Mouse (Mus musculus): ENCODE data around the gene Sh3rf3. TPM values are rescaled to one million over a fixed set of nuclear protein-coding genes. Genes with fewer than 3 reads are reported as not detected.

Sh3rf3 gene
- 0.78 and 0.89 TPM in 2 replicates for polyA plus RNA-seq (2015; fragmentation: Nextera tagmentation; extraction: Ambion mirVana)

DNA sequence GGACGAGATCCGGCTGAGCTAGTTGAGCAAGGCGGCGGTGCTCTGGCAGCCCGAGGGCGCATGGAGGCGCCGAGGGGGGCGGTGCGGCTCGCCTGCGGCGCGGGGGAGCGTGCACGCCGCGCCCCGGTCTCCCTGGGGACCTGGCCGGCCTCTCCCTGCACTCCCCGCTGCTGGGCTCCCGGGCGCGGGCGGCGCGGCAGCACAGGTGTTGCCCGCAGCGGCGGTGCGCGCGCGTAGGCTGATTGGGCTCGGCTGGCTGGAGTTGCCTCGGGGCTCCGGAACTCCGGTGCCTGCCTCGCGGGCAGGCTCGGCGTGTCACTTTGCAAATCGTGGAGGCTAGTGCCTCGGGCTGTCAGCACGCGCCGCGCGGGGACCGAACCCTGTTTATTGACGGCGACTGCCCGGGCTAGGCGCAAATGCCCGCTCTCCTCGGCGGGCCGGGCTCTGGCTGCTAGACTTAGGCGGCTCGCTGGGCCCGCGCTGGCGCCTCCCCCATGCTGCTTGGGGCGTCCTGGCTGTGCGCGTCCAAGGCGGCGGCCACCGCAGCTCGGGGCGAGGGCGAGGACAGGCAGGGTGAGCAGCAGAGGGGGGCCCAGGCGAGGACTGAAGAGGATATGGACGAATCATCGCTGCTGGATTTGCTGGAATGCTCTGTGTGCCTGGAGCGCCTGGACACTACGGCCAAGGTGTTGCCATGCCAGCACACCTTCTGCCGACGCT lies at the start of gene Sh3rf3:
Sh3rf3 (plus strand) TSS at position 279 of the 720 bp plus-strand sequence.
- WGBS, result under 1% methylated on average over 68 of the region's 79 CpGs
- H3K27ac ChIP-seq (ENCODE audit: low read length), result peak within 1 kb of the TSS; percentile 34; the same call in 1 of the 2 replicates
- H3K36me3 ChIP-seq (ENCODE audit: insufficient read depth, low read length), result no peaks in the 10 kb centered on the region
- H3K9me3 ChIP-seq (ENCODE audit: low read length), result no peaks in the 10 kb centered on the region
- H3K9ac ChIP-seq (replicated peaks; ENCODE audit: low read length), result peak within 1 kb of the TSS; percentile 69
- H3K4me2 ChIP-seq (replicated peaks; ENCODE audit: low read depth, low read length), result peak within 1 kb of the TSS; percentile 99
- peak within 1 kb of the TSS; percentile 66 for H3K4me3 ChIP-seq (ENCODE audit: low read length)
- H3K27me3 ChIP-seq (ENCODE audit: insufficient read depth, low read length), result peaks cover 29% of the 10 kb centered on the region
- ATAC-seq (ENCODE audit: low FRiP score, low TSS enrichment), result peak; percentile 70
- H3K4me1 ChIP-seq (ENCODE audit: insufficient read depth, low read length), result peaks cover 10% of the 10 kb centered on the region

- H3K36me3 ChIP-seq (ENCODE audit: insufficient read depth, low read length), result no peaks in the 10 kb centered on the region
- ATAC-seq (ENCODE audit: low FRiP score, low TSS enrichment), result no peak
- no peak overlapping the region for H3K27ac ChIP-seq (ENCODE audit: low read length)
- no peaks in the 10 kb centered on the region for H3K4me1 ChIP-seq (ENCODE audit: insufficient read depth, low read length)
- H3K27me3 ChIP-seq (ENCODE audit: insufficient read depth, low read length), result no peaks in the 10 kb centered on the region
- H3K9me3 ChIP-seq (ENCODE audit: low read length), result no peaks in the 10 kb centered on the region
- no peak overlapping the region for H3K4me3 ChIP-seq (ENCODE audit: low read length)
- WGBS, result 89% methylated on average over 8 of the region's 8 CpGs
- H3K4me2 ChIP-seq (replicated peaks; ENCODE audit: low read depth, low read length), result no peak overlapping the region
- no peak overlapping the region for H3K9ac ChIP-seq (replicated peaks; ENCODE audit: low read length)
These were observed 24.5 kb upstream of the Sh3rf3 start for GRCm38 (mm10) chr10:58788486-58789274.

DNA sequence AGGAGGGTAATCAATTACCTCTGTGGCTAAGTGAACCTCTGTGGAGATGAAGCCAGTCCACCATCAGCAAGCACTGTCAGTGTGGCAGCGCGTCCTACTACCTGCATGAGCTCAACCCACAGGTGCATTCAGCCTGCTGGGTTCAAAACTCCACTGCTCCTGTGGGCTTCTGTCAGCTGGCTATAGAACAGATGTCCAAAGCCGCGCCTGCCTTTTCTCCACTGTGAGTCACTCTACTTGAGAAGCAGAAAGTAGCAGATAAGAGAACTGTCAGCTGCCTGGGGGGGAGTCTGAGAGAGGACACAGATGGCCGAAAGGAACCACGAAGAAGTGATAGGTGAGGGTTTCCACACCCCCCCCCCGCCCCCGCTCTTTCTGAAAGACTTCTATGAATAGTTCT lies 15.6 kb upstream of the Sh3rf3 start:
- 88% methylated on average over 8 of the region's 8 CpGs for WGBS
- no peaks in the 10 kb centered on the region for H3K27me3 ChIP-seq (ENCODE audit: insufficient read depth, low read length)
- ATAC-seq (ENCODE audit: low FRiP score, low TSS enrichment), result no peak
- H3K4me3 ChIP-seq (ENCODE audit: low read length), result no peak overlapping the region
- H3K9me3 ChIP-seq (ENCODE audit: low read length), result no peaks in the 10 kb centered on the region
- H3K36me3 ChIP-seq (ENCODE audit: insufficient read depth, low read length), result no peaks in the 10 kb centered on the region
- H3K9ac ChIP-seq (replicated peaks; ENCODE audit: low read length), result no peak overlapping the region
- H3K4me1 ChIP-seq (ENCODE audit: insufficient read depth, low read length), result no peaks in the 10 kb centered on the region
- no peak overlapping the region for H3K27ac ChIP-seq (ENCODE audit: low read length)
- no peak overlapping the region for H3K4me2 ChIP-seq (replicated peaks; ENCODE audit: low read depth, low read length)

GRCm38 (mm10) chr10:58798156-58798555 lies 15.0 kb upstream of the Sh3rf3 start:
- H3K9me3 ChIP-seq (ENCODE audit: low read length), result no peaks in the 10 kb centered on the region

GRCm38 (mm10) chr10:58800996-58801433 lies 12.1 kb upstream of the Sh3rf3 start:
- Histone ChIP-seq H3K9me3 (ENCODE audit: low read length) (no peaks in the 10 kb centered on the region), H3K36me3 (ENCODE audit: insufficient read depth, low read length) (no peaks in the 10 kb centered on the region), H3K27me3 (ENCODE audit: insufficient read depth, low read length) (no peaks in the 10 kb centered on the region), H3K4me2 (replicated peaks; ENCODE audit: low read depth, low read length) (no peak overlapping the region), H3K9ac (replicated peaks; ENCODE audit: low read length) (no peak overlapping the region), H3K4me1 (ENCODE audit: insufficient read depth, low read length) (no peaks in the 10 kb centered on the region), H3K4me3 (ENCODE audit: low read length) (no peak overlapping the region), H3K27ac (ENCODE audit: low read length) (no peak overlapping the region)
- ATAC-seq (ENCODE audit: low FRiP score, low TSS enrichment), result no peak
- 68% methylated on average over 21 of the region's 21 CpGs for WGBS

More at GRCm38 (mm10) chr10:58798156-58798555, 15.0 kb upstream of the Sh3rf3 start:
- Histone ChIP-seq H3K4me1 (ENCODE audit: insufficient read depth, low read length) (no peaks in the 10 kb centered on the region), H3K36me3 (ENCODE audit: insufficient read depth, low read length) (no peaks in the 10 kb centered on the region), H3K4me3 (ENCODE audit: low read length) (no peak overlapping the region), H3K4me2 (replicated peaks; ENCODE audit: low read depth, low read length) (no peak overlapping the region), H3K9ac (replicated peaks; ENCODE audit: low read length) (no peak overlapping the region), H3K27me3 (ENCODE audit: insufficient read depth, low read length) (no peaks in the 10 kb centered on the region), H3K27ac (ENCODE audit: low read length) (no peak overlapping the region)
- ATAC-seq (ENCODE audit: low FRiP score, low TSS enrichment), result no peak
- 93% methylated on average over 3 of the region's 3 CpGs for WGBS

DNA sequence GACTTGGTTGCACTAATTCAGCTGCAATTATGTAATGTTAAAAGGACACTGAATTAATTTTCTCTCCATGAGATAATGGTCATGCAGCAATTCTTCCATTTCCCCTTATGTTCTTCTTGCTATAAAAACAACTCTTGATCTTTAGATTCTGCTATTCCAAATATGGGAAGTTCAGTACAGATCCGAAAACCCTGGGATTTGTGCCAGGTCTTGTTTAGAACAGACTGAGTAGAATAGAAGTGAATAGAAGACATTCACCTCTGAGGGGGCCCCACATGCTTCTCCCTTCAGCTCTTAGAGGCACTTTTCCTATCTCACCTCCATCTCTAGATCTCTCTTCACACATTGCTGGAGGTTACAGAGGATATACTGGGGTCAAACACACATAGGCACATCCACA lies 10.8 kb upstream of the Sh3rf3 start:
- Histone ChIP-seq H3K36me3 (ENCODE audit: insufficient read depth, low read length) (no peaks in the 10 kb centered on the region), H3K9ac (replicated peaks; ENCODE audit: low read length) (no peak overlapping the region), H3K27ac (ENCODE audit: low read length) (no peak overlapping the region), H3K4me2 (replicated peaks; ENCODE audit: low read depth, low read length) (no peak overlapping the region), H3K27me3 (ENCODE audit: insufficient read depth, low read length) (no peaks in the 10 kb centered on the region), H3K4me3 (ENCODE audit: low read length) (no peak overlapping the region), H3K4me1 (ENCODE audit: insufficient read depth, low read length) (no peaks in the 10 kb centered on the region), H3K9me3 (ENCODE audit: low read length) (no peaks in the 10 kb centered on the region)
- 62% methylated on average over 1 of the region's 1 CpGs for WGBS
- ATAC-seq (ENCODE audit: low FRiP score, low TSS enrichment), result no peak

DNA sequence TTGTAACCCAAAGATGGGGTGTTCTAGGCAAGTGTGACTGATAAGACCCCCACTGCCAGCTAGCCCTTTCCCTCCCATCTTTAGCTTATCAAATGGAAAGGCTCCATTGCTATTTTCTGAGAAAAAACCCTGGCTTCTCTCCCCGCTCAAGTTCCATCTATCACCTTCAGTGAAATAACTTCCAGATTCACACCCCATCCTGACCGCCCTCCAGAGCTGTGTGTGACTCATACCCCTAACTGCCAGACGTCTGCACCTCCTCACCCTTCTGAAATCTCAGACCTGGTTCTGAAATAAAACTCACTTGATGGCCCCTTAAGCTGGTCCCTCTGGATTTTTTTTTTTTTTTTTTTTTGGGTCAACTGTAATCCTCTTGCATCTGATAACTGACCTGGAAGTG lies 5.2 kb upstream of the Sh3rf3 start:
- no peak for ATAC-seq (ENCODE audit: low FRiP score, low TSS enrichment)
- H3K9ac ChIP-seq (replicated peaks; ENCODE audit: low read length), result no peak overlapping the region
- H3K4me3 ChIP-seq (ENCODE audit: low read length), result no peak overlapping the region
- 37% methylated on average over 3 of the region's 3 CpGs for WGBS
- H3K27ac ChIP-seq (ENCODE audit: low read length), result no peak overlapping the region
- H3K4me2 ChIP-seq (replicated peaks; ENCODE audit: low read depth, low read length), result no peak overlapping the region
- H3K4me1 ChIP-seq (ENCODE audit: insufficient read depth, low read length), result no peaks in the 10 kb centered on the region; the same call in 1 of the 2 replicates
- H3K36me3 ChIP-seq (ENCODE audit: insufficient read depth, low read length), result no peaks in the 10 kb centered on the region
- no peaks in the 10 kb centered on the region for H3K9me3 ChIP-seq (ENCODE audit: low read length)
- peaks cover 8% of the 10 kb centered on the region; the same call in 1 of the 2 replicates for H3K27me3 ChIP-seq (ENCODE audit: insufficient read depth, low read length)

DNA sequence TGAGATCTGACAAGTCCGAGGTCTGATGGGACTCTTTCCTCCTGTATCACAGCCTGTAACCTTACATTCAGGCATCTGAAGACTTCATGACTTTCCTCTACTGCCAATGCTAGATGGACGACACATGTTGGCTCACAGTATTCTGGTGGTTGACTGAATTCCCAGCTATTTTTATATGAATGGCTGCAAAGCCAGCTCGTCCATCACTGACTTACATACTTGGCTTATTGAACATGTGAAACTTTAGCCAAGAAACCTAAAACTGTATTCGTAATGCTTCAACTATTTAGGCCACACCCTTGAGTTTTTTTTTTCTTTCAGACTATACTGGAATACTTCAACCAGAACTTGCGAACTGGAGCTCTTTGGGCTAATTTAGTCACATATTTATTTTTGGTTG lies 3.0 kb upstream of the Sh3rf3 start:
- Histone ChIP-seq H3K36me3 (ENCODE audit: insufficient read depth, low read length) (no peaks in the 10 kb centered on the region), H3K27ac (ENCODE audit: low read length) (no peak overlapping the region), H3K4me1 (ENCODE audit: insufficient read depth, low read length) (peaks cover 10% of the 10 kb centered on the region), H3K27me3 (ENCODE audit: insufficient read depth, low read length) (peaks cover 25% of the 10 kb centered on the region), H3K9ac (replicated peaks; ENCODE audit: low read length) (no peak overlapping the region), H3K4me3 (ENCODE audit: low read length) (no peak overlapping the region), H3K4me2 (replicated peaks; ENCODE audit: low read depth, low read length) (no peak overlapping the region), H3K9me3 (ENCODE audit: low read length) (no peaks in the 10 kb centered on the region)
- ATAC-seq (ENCODE audit: low FRiP score, low TSS enrichment), result no peak
- 70% methylated on average over 5 of the region's 5 CpGs for WGBS

- whole genome bisulfite sequencing, result under 1% methylated on average over 63 of the region's 63 CpGs
- H3K4me3 ChIP-seq (ENCODE audit: low read length), result peak overlapping the region; percentile 66
- peaks cover 29% of the 10 kb centered on the region for H3K27me3 ChIP-seq (ENCODE audit: insufficient read depth, low read length)
- peak; percentile 82 for ATAC-seq (ENCODE audit: low FRiP score, low TSS enrichment)
- H3K4me2 ChIP-seq (replicated peaks; ENCODE audit: low read depth, low read length), result peak overlapping the region; percentile 99
- H3K36me3 ChIP-seq (ENCODE audit: insufficient read depth, low read length), result no peaks in the 10 kb centered on the region
- peaks cover 10% of the 10 kb centered on the region for H3K4me1 ChIP-seq (ENCODE audit: insufficient read depth, low read length)
- no peaks in the 10 kb centered on the region for H3K9me3 ChIP-seq (ENCODE audit: low read length)
- peak overlapping the region; percentile 69 for H3K9ac ChIP-seq (replicated peaks; ENCODE audit: low read length)
- peak overlapping the region; percentile 34; the same call in 1 of the 2 replicates for H3K27ac ChIP-seq (ENCODE audit: low read length)
These were observed 714 bp upstream of the Sh3rf3 start for GRCm38 (mm10) chr10:58812210-58813080.

Data from kidney, embryonic 16.5 days (tissue).